Mouse (Mus musculus) lung, postnatal 14 days (tissue): ENCODE measurements around the gene Slc41a3.
A peak's percentile ranks its signal among the peaks of the same experiment; 100 is the strongest.

Experiments used
- DNase-seq: peaks from one replicate; pipeline ENCODE4 v3.0.0; 2021

The Slc41a3 gene

GRCm38 (mm10) chr6:90598197-90598596 is 6.3 kb upstream of the Slc41a3 start:
- DNase-seq, result no peak

- DNase-seq, result no peak
These were observed 4.2 kb upstream of the Slc41a3 start for GRCm38 (mm10) chr6:90600351-90600750.

- no peak for DNase-seq
These were observed 2.8 kb upstream of the Slc41a3 start for GRCm38 (mm10) chr6:90601736-90602135.

- DNase-seq, result no peak
These were observed 2.2 kb upstream of the Slc41a3 start for GRCm38 (mm10) chr6:90602304-90602703.

GRCm38 (mm10) chr6:90603126-90603525 is 1.4 kb upstream of the Slc41a3 start:
- no peak for DNase-seq

GRCm38 (mm10) chr6:90604130-90604529 is 395 bp upstream of the Slc41a3 start:
- DNase-seq, result no peak

GRCm38 (mm10) chr6:90605298-90605665 is 757 bp downstream of the Slc41a3 start:
- no peak for DNase-seq

GRCm38 (mm10) chr6:90606538-90606937 is 2.0 kb downstream of the Slc41a3 start:
- peak; percentile 73 for DNase-seq

GRCm38 (mm10) chr6:90607196-90607595 is 2.7 kb downstream of the Slc41a3 start:
- DNase-seq, result peak; percentile 80

- no peak for DNase-seq
These were observed 3.7 kb downstream of the Slc41a3 start for GRCm38 (mm10) chr6:90608186-90608585.

GRCm38 (mm10) chr6:90610248-90610647 is 5.7 kb downstream of the Slc41a3 start:
- DNase-seq, result no peak

GRCm38 (mm10) chr6:90613277-90613676 is 8.8 kb downstream of the Slc41a3 start:
- DNase-seq, result no peak

GRCm38 (mm10) chr6:90615362-90615761 is 10.8 kb downstream of the Slc41a3 start:
- DNase-seq, result no peak

- no peak for DNase-seq
These were observed 11.5 kb downstream of the Slc41a3 start for GRCm38 (mm10) chr6:90615991-90616390.

GRCm38 (mm10) chr6:90616481-90616880 is 12.0 kb downstream of the Slc41a3 start:
- no peak for DNase-seq

- DNase-seq, result no peak
These were observed 13.7 kb downstream of the Slc41a3 start for GRCm38 (mm10) chr6:90618274-90618673.

GRCm38 (mm10) chr6:90618821-90619636 is 14.5 kb downstream of the Slc41a3 start:
- DNase-seq, result peak; percentile 47

GRCm38 (mm10) chr6:90619936-90620335 is 15.4 kb downstream of the Slc41a3 start:
- no peak for DNase-seq

GRCm38 (mm10) chr6:90620791-90621583 is 16.5 kb downstream of the Slc41a3 start:
- DNase-seq, result no peak

GRCm38 (mm10) chr6:90621584-90621890 is 17.0 kb downstream of the Slc41a3 start:
- no peak for DNase-seq

- DNase-seq, result no peak
These were observed 18.4 kb downstream of the Slc41a3 start for GRCm38 (mm10) chr6:90622758-90623455.

GRCm38 (mm10) chr6:90623456-90623836 is 18.9 kb downstream of the Slc41a3 start:
- DNase-seq, result no peak

- DNase-seq, result peak; percentile 79
These were observed 19.7 kb downstream of the Slc41a3 start for GRCm38 (mm10) chr6:90624184-90624583.

GRCm38 (mm10) chr6:90624733-90625132 is 20.2 kb downstream of the Slc41a3 start:
- peak; percentile 60 for DNase-seq
